Comparison of ENCODE assay signal across 17 mouse cellular contexts in the genomic region with DNA sequence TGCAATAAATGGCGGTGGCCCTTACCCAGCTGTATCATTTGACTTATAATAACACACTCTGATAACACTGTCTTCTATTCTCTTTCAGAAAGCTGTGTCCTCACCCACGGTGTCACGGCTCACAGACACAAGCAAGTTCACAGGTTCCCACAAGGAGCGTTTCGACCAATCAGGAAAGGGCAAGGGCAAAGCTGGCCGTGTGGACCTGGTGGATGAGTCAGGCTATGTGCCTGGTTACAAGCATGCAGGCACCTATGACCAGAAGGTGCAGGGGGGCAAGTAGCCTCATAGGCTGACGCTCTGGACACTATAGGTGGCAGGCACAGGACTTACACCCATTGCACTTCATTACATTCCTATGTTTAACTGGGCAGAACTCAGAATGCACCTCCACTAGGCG.
"Had no signal": no experiment of that assay in that cellular context is flagged by ENCODE, and none has a peak within 500 bp of the region (broad histone marks: within the 10 kb centered on the region; RNA-seq: fewer than 3 reads in every experiment).

No protein-coding gene starts in this region.

- ATAC-seq: intestine, embryonic 15.5 days; midbrain, embryonic 15.5 days had no signal

- H3K27ac ChIP-seq: intestine, embryonic 15.5 days; limb, embryonic 13.5 days; liver, embryonic 15.5 days; midbrain, embryonic 10.5 days; midbrain, embryonic 15.5 days; neural tube, embryonic 13.5 days; stomach, embryonic 15.5 days had no signal

- H3K27me3 ChIP-seq: intestine, embryonic 15.5 days; limb, embryonic 13.5 days; liver, embryonic 15.5 days; midbrain, embryonic 15.5 days; neural tube, embryonic 13.5 days; stomach, embryonic 15.5 days had no signal

- H3K4me3 ChIP-seq: intestine, embryonic 15.5 days; limb, embryonic 13.5 days; liver, embryonic 15.5 days; midbrain, embryonic 10.5 days; midbrain, embryonic 15.5 days; neural tube, embryonic 13.5 days; stomach, embryonic 15.5 days had no signal

- H3K9ac ChIP-seq: intestine, embryonic 15.5 days; limb, embryonic 13.5 days; liver, embryonic 15.5 days; lung, embryonic 14.5 days; midbrain, embryonic 15.5 days; neural tube, embryonic 13.5 days; stomach, embryonic 15.5 days had no signal

- DNase-seq: kidney, adult 8-10 months; kidney, postnatal 10 days; layer of hippocampus, adult 9-11 months; layer of hippocampus, postnatal 36 days; left cerebral cortex, postnatal 4 days; lung, embryonic 14.5 days; lung, postnatal 10 days; lung, postnatal 4 days; retina, postnatal 1 day; thymus, postnatal 4 days had no signal

- H3K36me3 ChIP-seq: intestine, embryonic 15.5 days; stomach, embryonic 15.5 days had no signal

- H3K4me1 ChIP-seq: intestine, embryonic 15.5 days; limb, embryonic 13.5 days; liver, embryonic 15.5 days; midbrain, embryonic 10.5 days; midbrain, embryonic 15.5 days; neural tube, embryonic 13.5 days; stomach, embryonic 15.5 days had no signal

- H3K9me3 ChIP-seq: intestine, embryonic 15.5 days; limb, embryonic 13.5 days; liver, embryonic 15.5 days; midbrain, embryonic 10.5 days; midbrain, embryonic 15.5 days; neural tube, embryonic 13.5 days; stomach, embryonic 15.5 days had no signal

- H3K4me2 ChIP-seq: intestine, embryonic 15.5 days; limb, embryonic 13.5 days; liver, embryonic 15.5 days; lung, embryonic 14.5 days; midbrain, embryonic 15.5 days; neural tube, embryonic 13.5 days; stomach, embryonic 15.5 days had no signal
